Mouse (Mus musculus) heart, embryonic 11.5 days (tissue): ENCODE measurements around the gene Ggnbp2. TPM values are rescaled to one million over a fixed set of nuclear protein-coding genes. Genes with fewer than 3 reads are reported as not detected.
A peak's percentile ranks its signal among the peaks of the same experiment; 100 is the strongest.

Source experiments
- ATAC-seq: fragments of 200-750 bp; cut with Nextera tagmentation; replicated peaks from 2 replicates; pipeline ENCODE4 v1.8.0; 2017; ENCODE audit warnings: moderate library complexity; ENCODE audit not compliant: insufficient number of reproducible peaks, low FRiP score, low TSS enrichment
- H3K27ac ChIP-seq: fragments of 300-500 bp; sonication (generic); 2 replicates; pipeline ENCODE4 v1.5.1; 2014; ENCODE audit warnings: mild to moderate bottlenecking, low read depth, low read length
- H3K27me3 ChIP-seq: fragments of 300-500 bp; sonication (generic); 2 replicates; pipeline ENCODE4 v1.6.1; 2014; ENCODE audit warnings: mild to moderate bottlenecking, low read length, mixed read lengths; ENCODE audit not compliant: control insufficient read depth, insufficient read depth
- H3K36me3 ChIP-seq: fragments of 300-500 bp; sonication (generic); 2 replicates; pipeline ENCODE4 v1.6.1; 2014; ENCODE audit warnings: mild to moderate bottlenecking, low read length, moderate library complexity, mixed read lengths; ENCODE audit not compliant: control insufficient read depth, insufficient read depth
- H3K4me1 ChIP-seq: fragments of 300-500 bp; sonication (generic); 2 replicates; pipeline ENCODE4 v1.6.1; 2014; ENCODE audit warnings: low read length; ENCODE audit not compliant: control insufficient read depth, insufficient read depth
- H3K4me2 ChIP-seq: fragments of 300-500 bp; sonication (generic); 2 replicates; pipeline ENCODE4 v1.6.1; 2014; ENCODE audit warnings: mild to moderate bottlenecking, moderate library complexity
- H3K4me3 ChIP-seq: fragments of 300-500 bp; sonication (generic); 2 replicates; pipeline ENCODE4 v1.5.1; 2014; ENCODE audit warnings: low read depth, low read length
- H3K9ac ChIP-seq: fragments of 300-500 bp; sonication (generic); 2 replicates; pipeline ENCODE4 v1.6.1; 2014; ENCODE audit warnings: mild to moderate bottlenecking, low read depth, low read length, moderate library complexity
- H3K9me3 ChIP-seq: fragments of 300-500 bp; sonication (generic); replicated peaks from 2 replicates; pipeline ENCODE4 v1.6.1; 2016; ENCODE audit warnings: low read length; ENCODE audit not compliant: control insufficient read depth
- WGBS: fragments of 180-500 bp; shearing (Covaris S2); extraction: QIAGEN DNeasy Blood & Tissue Kit; methylation state at CpG from one replicate; pipeline ENCODE4 v1.1.7; 2014; ENCODE audit not compliant: insufficient replicate concordance; 5-methylcytosine and 5-hydroxymethylcytosine counted together
- polyA plus RNA-seq: library from polyadenylated mRNA; unstranded; fragments of >200 nt; fragmentation: Nextera tagmentation; extraction: Ambion mirVana; gene quantifications from 2 replicates; pipeline ENCODE4 v1.2.1, GENCODE M21; 2014

Ggnbp2 gene
- polyA plus RNA-seq, 1 experiment from 2014 or later: 54.8 TPM

- no peak for ATAC-seq
- H3K9ac ChIP-seq: peak overlapping the region; percentile 93
These were observed 992 bp upstream of the Ggnbp2 start for GRCm38 (mm10) chr11:84871548-84872069.

GRCm38 (mm10) chr11:84871046-84871445 lies 429 bp upstream of the Ggnbp2 start:
- under 1% methylated on average over 10 of the region's 10 CpGs for WGBS
- H3K36me3 ChIP-seq: no peaks in the 10 kb centered on the region
- H3K27me3 ChIP-seq: no peaks in the 10 kb centered on the region
- H3K4me1 ChIP-seq: peaks cover 9% of the 10 kb centered on the region
- no peaks in the 10 kb centered on the region for H3K9me3 ChIP-seq
- H3K9ac ChIP-seq: peak overlapping the region; percentile 93
- peak overlapping the region; percentile 70 for H3K4me2 ChIP-seq
- peak overlapping the region; percentile 99 for H3K27ac ChIP-seq
- peak overlapping the region; percentile 84 for H3K4me3 ChIP-seq
- ATAC-seq: peak; percentile 44

More at GRCm38 (mm10) chr11:84871548-84872069, 992 bp upstream of the Ggnbp2 start:
- Histone ChIP-seq H3K4me3 (peak overlapping the region; percentile 84), H3K27ac (peak overlapping the region; percentile 99), H3K9me3 (no peaks in the 10 kb centered on the region), H3K4me1 (peaks cover 6% of the 10 kb centered on the region; the same call in 1 of the 2 replicates), H3K4me2 (peak overlapping the region; percentile 70), H3K27me3 (no peaks in the 10 kb centered on the region), H3K36me3 (no peaks in the 10 kb centered on the region)
- 76% methylated on average over 4 of the region's 4 CpGs for WGBS

GRCm38 (mm10) chr11:84869537-84870232 lies 932 bp downstream of the Ggnbp2 start:
- H3K27ac ChIP-seq: peak overlapping the region; percentile 99
- H3K4me2 ChIP-seq: peak overlapping the region; percentile 85
- 0% methylated on average over 56 of the region's 61 CpGs for WGBS
- H3K9me3 ChIP-seq: no peaks in the 10 kb centered on the region
- peaks cover 9% of the 10 kb centered on the region for H3K4me1 ChIP-seq
- H3K4me3 ChIP-seq: peak overlapping the region; percentile 84
- ATAC-seq: peak; percentile 77
- no peaks in the 10 kb centered on the region for H3K36me3 ChIP-seq
- H3K27me3 ChIP-seq: no peaks in the 10 kb centered on the region
- H3K9ac ChIP-seq: peak overlapping the region; percentile 93

GRCm38 (mm10) chr11:84868786-84869259 lies 1.8 kb downstream of the Ggnbp2 start:
- H3K4me1 ChIP-seq: peaks cover 9% of the 10 kb centered on the region
- peak overlapping the region; percentile 85 for H3K4me2 ChIP-seq
- peak overlapping the region; percentile 84 for H3K4me3 ChIP-seq
- H3K9me3 ChIP-seq: no peaks in the 10 kb centered on the region
- peak overlapping the region; percentile 93 for H3K9ac ChIP-seq
- H3K27ac ChIP-seq: peak overlapping the region; percentile 99
- no peaks in the 10 kb centered on the region for H3K27me3 ChIP-seq
- no peak for ATAC-seq
- 11% methylated on average over 7 of the region's 7 CpGs for WGBS
- H3K36me3 ChIP-seq: no peaks in the 10 kb centered on the region

GRCm38 (mm10) chr11:84867586-84867985 lies 3.0 kb downstream of the Ggnbp2 start:
- Histone ChIP-seq H3K4me2 (peak overlapping the region; percentile 37), H3K9me3 (no peaks in the 10 kb centered on the region), H3K4me3 (no peak overlapping the region), H3K27me3 (no peaks in the 10 kb centered on the region), H3K36me3 (no peaks in the 10 kb centered on the region), H3K27ac (no peak overlapping the region), H3K9ac (no peak overlapping the region), H3K4me1 (peaks cover 9% of the 10 kb centered on the region)
- 84% methylated on average over 2 of the region's 2 CpGs for WGBS
- no peak for ATAC-seq

- Histone ChIP-seq H3K27ac (no peak overlapping the region), H3K4me2 (no peak overlapping the region), H3K4me1 (peaks cover 9% of the 10 kb centered on the region), H3K4me3 (no peak overlapping the region), H3K9ac (no peak overlapping the region), H3K36me3 (peaks cover 3% of the 10 kb centered on the region; the same call in 1 of the 2 replicates), H3K27me3 (no peaks in the 10 kb centered on the region), H3K9me3 (no peaks in the 10 kb centered on the region)
- no peak for ATAC-seq
- 65% methylated on average over 2 of the region's 2 CpGs for WGBS
These were observed 5.3 kb downstream of the Ggnbp2 start for GRCm38 (mm10) chr11:84865268-84865667.

GRCm38 (mm10) chr11:84855285-84855684 lies 15.3 kb downstream of the Ggnbp2 start:
- Histone ChIP-seq H3K27me3 (no peaks in the 10 kb centered on the region), H3K36me3 (peaks cover 9% of the 10 kb centered on the region), H3K9ac (no peak overlapping the region), H3K4me2 (no peak overlapping the region), H3K4me3 (no peak overlapping the region), H3K9me3 (no peaks in the 10 kb centered on the region), H3K4me1 (no peaks in the 10 kb centered on the region), H3K27ac (no peak overlapping the region)
- WGBS: 92% methylated on average over 6 of the region's 6 CpGs
- no peak for ATAC-seq

GRCm38 (mm10) chr11:84847475-84848090 lies 23.0 kb downstream of the Ggnbp2 start:
- Histone ChIP-seq H3K9me3 (no peaks in the 10 kb centered on the region), H3K36me3 (peaks cover 6% of the 10 kb centered on the region), H3K9ac (no peak overlapping the region), H3K4me3 (no peak overlapping the region), H3K4me1 (no peaks in the 10 kb centered on the region), H3K27me3 (no peaks in the 10 kb centered on the region), H3K27ac (no peak overlapping the region), H3K4me2 (no peak overlapping the region)
- WGBS: 86% methylated on average over 7 of the region's 7 CpGs
- no peak for ATAC-seq
